Mouse (Mus musculus) cortical plate, adult 2 months (tissue): ENCODE results near the gene Pet117.

Experiments used
- CTCF ChIP-seq: fragments of 200-500 bp; IDR thresholded peaks from 2 replicates; pipeline ENCODE4 v1.5.1; 2011; ENCODE audit warnings: mild to moderate bottlenecking, control low read depth, low read length; ENCODE audit not compliant: insufficient read depth; ENCODE audit errors: extremely low read depth
- POLR2A ChIP-seq: fragments of 200-500 bp; IDR thresholded peaks from 2 replicates; pipeline ENCODE4 v1.6.1; 2011; ENCODE audit warnings: mild to moderate bottlenecking, low read length, control low read depth; ENCODE audit not compliant: insufficient read depth; ENCODE audit errors: extremely low read depth

DNA sequence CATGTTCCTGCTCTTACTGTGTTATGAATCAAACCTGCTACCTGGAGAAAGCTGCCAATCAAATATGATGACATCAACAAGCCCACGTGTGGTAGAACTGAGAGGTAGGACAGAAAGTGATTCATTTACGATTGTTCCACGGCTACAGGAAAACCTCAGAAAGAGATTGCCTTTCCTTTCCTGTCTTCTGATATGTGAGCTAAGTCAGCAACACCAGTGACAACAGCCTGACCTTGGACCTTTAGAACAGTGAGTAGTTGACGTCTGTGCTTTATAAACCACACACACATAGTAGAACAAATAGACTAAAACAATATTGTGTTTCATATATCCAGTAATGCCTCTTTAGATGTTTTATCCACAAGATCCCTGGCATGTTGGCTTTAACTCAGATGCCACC is 25.6 kb upstream of the Pet117 start:
- TF ChIP-seq CTCF (no peak), POLR2A (no peak)
